Mouse (Mus musculus) ES-Bruce4 (cell line): ENCODE measurements around the gene Hpn. TPM values are rescaled to one million over a fixed set of nuclear protein-coding genes. Genes with fewer than 3 reads are reported as not detected.
A peak's percentile ranks its signal among the peaks of the same experiment; 100 is the strongest.

Experiments used
- H3K27ac ChIP-seq: 2 replicates; pipeline ENCODE4 v1.5.1; 2012; ENCODE audit warnings: low read length, inconsistent platforms; ENCODE audit not compliant: insufficient read depth
- H3K27me3 ChIP-seq: 2 replicates; pipeline ENCODE4 v1.6.1; 2012; ENCODE audit warnings: mild to moderate bottlenecking, low read length, inconsistent platforms; ENCODE audit not compliant: control insufficient read depth, poor library complexity, insufficient read depth, severe bottlenecking
- H3K36me3 ChIP-seq: 2 replicates; pipeline ENCODE4 v1.6.1; 2012; ENCODE audit warnings: inconsistent platforms, mild to moderate bottlenecking, low read length, moderate library complexity; ENCODE audit not compliant: control insufficient read depth, poor library complexity, insufficient read depth, severe bottlenecking
- H3K4me1 ChIP-seq: one replicate; pipeline ENCODE4 v1.8.1; 2011; ENCODE audit warnings: low read length; ENCODE audit not compliant: control insufficient read depth, insufficient read depth
- H3K4me3 ChIP-seq: 2 replicates; pipeline ENCODE4 v1.5.1; 2011; ENCODE audit warnings: low read depth, mild to moderate bottlenecking, low read length
- H3K9ac ChIP-seq: 2 replicates; pipeline ENCODE4 v1.6.1; 2012; ENCODE audit warnings: low read depth, mild to moderate bottlenecking, inconsistent platforms; ENCODE audit not compliant: poor library complexity, severe bottlenecking
- H3K9me3 ChIP-seq: replicated peaks from 2 replicates; pipeline ENCODE4 v1.6.1; 2012; ENCODE audit warnings: mild to moderate bottlenecking, low read length, inconsistent platforms; ENCODE audit not compliant: control insufficient read depth, poor library complexity, insufficient read depth, severe bottlenecking
- CTCF ChIP-seq: IDR thresholded peaks from one replicate; pipeline ENCODE4 v1.8.1; 2011; ENCODE audit warnings: low read depth, low read length
- EP300 ChIP-seq: IDR thresholded peaks from 2 replicates; pipeline ENCODE4 v1.6.1; 2011; ENCODE audit warnings: low read depth, low read length; ENCODE audit not compliant: insufficient read depth
- POLR2A ChIP-seq: IDR thresholded peaks from one replicate; pipeline ENCODE4 v1.8.1; 2011; ENCODE audit warnings: low read length; ENCODE audit not compliant: insufficient read depth
- polyA plus RNA-seq: library from polyadenylated mRNA; stranded (reverse); fragments of >200 nt; gene quantifications from 2 replicates; pipeline ENCODE4 v1.2.4, GENCODE M21; 2011; ENCODE audit warnings: low read depth; ENCODE audit not compliant: missing spikeins, insufficient read depth, insufficient read length

The Hpn gene
- polyA plus RNA-seq, 1 experiment, result 28.7 TPM

DNA sequence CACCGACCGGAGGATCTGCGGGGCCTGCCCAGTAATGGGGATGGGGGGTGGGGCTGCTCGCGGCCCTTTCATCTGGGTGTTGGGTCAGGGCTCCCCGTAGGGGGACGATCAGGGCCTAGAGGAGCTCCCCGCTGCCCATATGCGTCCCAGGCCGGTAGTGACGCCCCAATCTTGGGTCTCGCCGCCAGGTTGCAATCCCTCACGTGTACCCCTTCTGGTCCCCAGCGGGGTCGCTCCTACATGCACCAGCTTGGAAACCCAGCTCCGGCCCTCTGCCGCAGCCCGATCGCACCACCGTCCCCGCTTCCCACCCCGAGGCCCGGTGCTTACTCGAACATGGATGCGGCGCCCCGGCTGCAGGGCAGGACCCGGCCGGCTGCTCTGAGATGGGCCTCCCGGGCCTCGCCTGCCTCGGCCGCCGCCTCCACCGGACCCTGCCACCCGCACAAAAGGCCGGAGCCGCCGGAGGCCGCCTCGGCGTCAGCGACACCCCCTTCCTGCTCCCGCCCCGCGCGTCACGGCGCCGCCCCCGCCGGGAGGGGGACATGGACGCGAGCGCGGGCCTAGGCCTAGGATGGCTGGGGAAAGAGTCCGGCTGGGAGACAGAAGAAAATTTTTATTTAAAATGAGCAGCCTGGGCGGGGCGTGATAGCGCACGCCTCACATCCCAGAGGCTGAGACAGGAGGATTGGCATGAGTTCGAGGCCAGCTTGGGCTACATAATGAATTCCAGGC, 35.6 kb upstream of the Hpn start:
- H3K9me3 ChIP-seq, result no peaks in the 10 kb centered on the region
- H3K9ac ChIP-seq, result peak overlapping the region; percentile 94
- TF ChIP-seq CTCF (no peak), POLR2A (no peak), EP300 (no peak)
- peak overlapping the region; percentile 95 for H3K4me3 ChIP-seq
- no peaks in the 10 kb centered on the region for H3K36me3 ChIP-seq
- no peaks in the 10 kb centered on the region for H3K27me3 ChIP-seq
- peak overlapping the region; percentile 88 for H3K27ac ChIP-seq
- peaks cover 4% of the 10 kb centered on the region for H3K4me1 ChIP-seq

DNA sequence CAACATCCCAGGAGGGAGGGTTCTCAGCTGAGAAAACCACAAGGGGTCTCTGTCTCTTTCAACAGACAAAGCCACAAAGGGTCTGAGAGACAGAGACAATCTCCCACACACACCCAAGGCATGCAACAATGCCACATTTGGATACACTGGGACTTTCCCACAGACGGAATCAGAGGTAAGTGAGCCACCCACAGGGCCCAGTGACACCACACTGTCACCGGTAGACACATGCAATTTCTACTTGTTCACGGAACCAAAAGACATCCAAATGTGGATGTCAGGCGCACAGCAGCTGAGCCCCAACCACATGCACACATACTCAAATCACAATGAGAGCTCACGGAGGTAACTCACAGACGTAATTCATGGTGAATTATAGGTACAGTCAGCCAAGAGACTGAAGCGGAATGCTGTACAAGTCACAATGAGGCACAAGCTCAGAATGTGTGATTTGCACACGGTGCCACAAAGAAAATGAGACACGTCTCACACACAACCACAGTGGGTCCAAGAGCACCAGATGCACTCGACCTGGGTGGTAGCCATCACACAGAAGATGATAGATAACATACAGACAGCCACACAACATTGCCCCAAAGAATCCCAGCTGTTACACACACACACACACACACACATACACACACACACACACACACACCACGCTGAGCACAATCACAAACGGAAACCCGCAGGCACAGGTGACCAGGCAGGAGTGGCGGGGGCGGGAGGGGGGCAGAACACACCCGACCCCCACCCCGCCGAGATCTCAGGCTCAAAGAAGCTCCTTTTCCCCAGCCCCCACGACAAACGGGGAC, 34.9 kb upstream of the Hpn start:
- H3K9me3 ChIP-seq, result no peaks in the 10 kb centered on the region
- TF ChIP-seq EP300 (no peak), POLR2A (no peak), CTCF (no peak)
- peak overlapping the region; percentile 95 for H3K4me3 ChIP-seq
- H3K9ac ChIP-seq, result peak overlapping the region; percentile 94
- no peaks in the 10 kb centered on the region for H3K27me3 ChIP-seq
- no peaks in the 10 kb centered on the region for H3K36me3 ChIP-seq
- no peak overlapping the region for H3K27ac ChIP-seq
- H3K4me1 ChIP-seq, result peaks cover 5% of the 10 kb centered on the region

DNA sequence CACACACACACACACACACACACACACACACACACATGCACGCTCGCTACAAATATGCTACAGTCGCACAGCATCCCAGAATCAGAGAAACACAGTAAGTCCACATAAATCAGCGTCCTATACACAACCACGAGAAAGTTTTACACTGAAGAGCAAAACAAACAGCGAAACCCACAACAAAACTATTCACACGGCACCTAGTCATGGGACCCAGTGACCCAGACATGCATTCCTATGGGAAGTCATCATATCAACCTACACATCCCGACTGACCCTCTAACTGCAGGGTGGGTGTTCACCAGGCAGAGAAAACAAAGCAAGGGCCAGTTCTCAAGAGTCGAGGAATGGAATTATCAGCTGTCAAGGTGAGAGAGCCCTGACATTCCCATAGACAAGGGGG, 34.2 kb upstream of the Hpn start:
- Histone ChIP-seq H3K27me3 (no peaks in the 10 kb centered on the region), H3K4me3 (peak overlapping the region; percentile 95), H3K27ac (no peak overlapping the region), H3K9me3 (no peaks in the 10 kb centered on the region), H3K9ac (no peak overlapping the region), H3K4me1 (peaks cover 4% of the 10 kb centered on the region), H3K36me3 (no peaks in the 10 kb centered on the region)
- no peak for TF ChIP-seq CTCF
- TF ChIP-seq EP300, result no peak
- TF ChIP-seq POLR2A, result no peak

DNA sequence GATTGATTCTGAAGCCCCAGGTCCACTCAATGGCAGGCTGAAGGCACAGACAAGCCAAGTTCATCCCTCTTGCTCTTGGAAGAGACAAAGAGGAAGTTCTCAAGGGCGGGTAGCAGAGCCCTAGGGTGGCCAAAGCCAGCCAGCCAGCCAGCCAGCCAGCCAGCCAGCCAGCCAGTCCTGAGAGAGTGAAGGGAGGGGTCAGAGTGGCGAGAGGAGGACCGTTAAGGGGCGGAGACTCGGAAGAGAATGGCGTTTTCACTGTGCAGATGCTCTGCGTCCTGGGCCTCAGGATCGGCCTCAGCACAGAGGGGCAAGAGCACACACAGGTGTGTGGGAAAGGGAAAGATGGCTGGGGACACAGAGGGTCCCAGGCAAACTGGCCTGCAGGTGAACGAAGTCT, 33.7 kb upstream of the Hpn start:
- peak overlapping the region; percentile 26 for H3K4me3 ChIP-seq
- no peaks in the 10 kb centered on the region for H3K36me3 ChIP-seq
- peaks cover 4% of the 10 kb centered on the region for H3K4me1 ChIP-seq
- H3K27me3 ChIP-seq, result no peaks in the 10 kb centered on the region
- TF ChIP-seq POLR2A, result no peak
- no peak for TF ChIP-seq CTCF
- peak; percentile 48; the same call in 1 of the 2 replicates for TF ChIP-seq EP300
- H3K27ac ChIP-seq, result no peak overlapping the region
- H3K9me3 ChIP-seq, result no peaks in the 10 kb centered on the region
- H3K9ac ChIP-seq, result 0 out of 2 replicates have a peak overlapping the region, but pooled peaks have one; percentile 14

DNA sequence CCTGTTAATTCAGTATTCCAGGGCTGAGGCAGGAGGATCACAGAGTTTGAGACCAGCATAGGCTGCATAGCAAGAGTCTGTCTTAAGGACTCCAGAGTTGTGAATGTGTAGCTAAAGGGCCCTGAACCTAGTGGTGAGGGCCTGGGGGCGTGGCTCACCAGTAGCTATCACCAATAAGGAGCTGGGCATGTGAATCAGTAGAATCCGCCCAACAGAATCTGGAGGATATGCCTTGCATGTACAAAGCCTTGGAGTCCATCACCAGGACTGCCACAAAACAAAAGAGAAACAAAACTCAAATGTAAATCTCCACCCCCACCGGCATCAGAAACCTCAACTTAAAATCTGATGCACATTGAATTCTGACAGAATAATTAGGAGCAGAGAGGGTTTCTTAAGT, 33.0 kb upstream of the Hpn start:
- Histone ChIP-seq H3K4me1 (peaks cover 4% of the 10 kb centered on the region), H3K4me3 (peak overlapping the region; percentile 26; the same call in 1 of the 2 replicates), H3K9me3 (no peaks in the 10 kb centered on the region), H3K27ac (no peak overlapping the region), H3K9ac (0 out of 2 replicates have a peak overlapping the region, but pooled peaks have one; percentile 14), H3K36me3 (peaks cover 6% of the 10 kb centered on the region), H3K27me3 (no peaks in the 10 kb centered on the region)
- no peak for TF ChIP-seq CTCF
- TF ChIP-seq POLR2A, result no peak
- TF ChIP-seq EP300, result no peak

DNA sequence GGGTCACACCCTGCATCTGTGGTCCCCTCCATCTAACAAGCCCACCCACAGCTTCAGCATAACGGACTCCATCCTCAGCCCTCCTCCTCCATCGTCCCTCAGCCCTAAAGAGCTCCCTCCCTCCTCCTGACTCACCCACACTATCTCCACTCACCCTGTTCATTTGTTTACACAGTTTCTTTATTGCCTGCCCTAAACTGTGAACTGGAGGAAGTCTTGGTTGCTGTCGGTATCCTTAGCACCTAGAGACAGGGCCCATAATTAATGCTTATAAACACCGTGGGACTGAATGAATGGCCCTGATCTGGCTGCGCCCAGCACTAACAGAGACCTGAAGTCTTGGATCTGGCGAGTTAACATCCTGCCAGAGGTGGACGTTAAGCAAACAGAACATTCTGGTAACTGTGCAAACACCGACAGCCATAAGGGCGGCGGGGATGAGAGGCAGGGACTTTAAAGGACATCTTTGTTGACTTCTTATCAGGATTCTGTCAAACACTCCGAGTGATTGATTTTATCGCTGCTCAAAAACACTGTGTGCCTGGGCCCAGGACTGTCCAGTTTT, 30.6 kb upstream of the Hpn start:
- Histone ChIP-seq H3K27ac (no peak overlapping the region), H3K27me3 (no peaks in the 10 kb centered on the region), H3K9ac (no peak overlapping the region), H3K9me3 (no peaks in the 10 kb centered on the region), H3K4me1 (peaks cover 4% of the 10 kb centered on the region), H3K36me3 (peaks cover 24% of the 10 kb centered on the region), H3K4me3 (no peak overlapping the region)
- TF ChIP-seq EP300 (no peak), CTCF (no peak), POLR2A (no peak)
